Mouse (Mus musculus): ENCODE data around the gene Fbxl8. TPM values are rescaled to one million over a fixed set of nuclear protein-coding genes. Genes with fewer than 3 reads are reported as not detected.

Gene Fbxl8
- polyA plus RNA-seq, 1 experiment from 2014 or later, result 1.4 TPM

GRCm38 (mm10) chr8:105266775-105267174, 2.3 kb downstream of the Fbxl8 start:
- peaks cover 65% of the 10 kb centered on the region for H3K27me3 ChIP-seq (ENCODE audit: control insufficient read depth, insufficient read depth, low read depth, low read length)
- no peak for ATAC-seq (ENCODE audit: low read depth)
- 30% methylated on average over 13 of the region's 13 CpGs for WGBS (ENCODE audit: insufficient replicate concordance)

GRCm38 (mm10) chr8:105268342-105269074, 4.1 kb downstream of the Fbxl8 start:
- no peak for ATAC-seq (ENCODE audit: low read depth)
- H3K4me2 ChIP-seq (ENCODE audit: low read depth, low read length), result peak overlapping the region; percentile 57
- no peaks in the 10 kb centered on the region for H3K9me3 ChIP-seq (replicated peaks; ENCODE audit: control insufficient read depth, low read length)
- H3K4me1 ChIP-seq (ENCODE audit: control insufficient read depth, low read depth, low read length), result peaks cover 29% of the 10 kb centered on the region
- WGBS (ENCODE audit: insufficient replicate concordance), result 5% methylated on average over 65 of the region's 65 CpGs
- H3K27ac ChIP-seq (ENCODE audit: low read length), result no peak overlapping the region
- H3K4me3 ChIP-seq (ENCODE audit: low read depth, low read length), result peak overlapping the region; percentile 35
- H3K36me3 ChIP-seq (ENCODE audit: control insufficient read depth, insufficient read depth), result no peaks in the 10 kb centered on the region
- H3K27me3 ChIP-seq (ENCODE audit: control insufficient read depth, insufficient read depth, low read depth, low read length), result peaks cover 74% of the 10 kb centered on the region
- no peak overlapping the region for H3K9ac ChIP-seq (ENCODE audit: low read depth, low read length)

More at GRCm38 (mm10) chr8:105266775-105267174, 2.3 kb downstream of the Fbxl8 start:
- Histone ChIP-seq H3K36me3 (ENCODE audit: control insufficient read depth, insufficient read depth) (no peaks in the 10 kb centered on the region), H3K9ac (ENCODE audit: low read depth, low read length) (no peak overlapping the region), H3K27ac (ENCODE audit: low read length) (no peak overlapping the region), H3K9me3 (replicated peaks; ENCODE audit: control insufficient read depth, low read length) (no peaks in the 10 kb centered on the region), H3K4me2 (ENCODE audit: low read depth, low read length) (no peak overlapping the region), H3K4me3 (ENCODE audit: low read depth, low read length) (no peak overlapping the region), H3K4me1 (ENCODE audit: control insufficient read depth, low read depth, low read length) (peaks cover 35% of the 10 kb centered on the region)

GRCm38 (mm10) chr8:105269075-105269458, 4.6 kb downstream of the Fbxl8 start:
- H3K27ac ChIP-seq (ENCODE audit: low read length), result no peak overlapping the region
- peaks cover 24% of the 10 kb centered on the region for H3K4me1 ChIP-seq (ENCODE audit: control insufficient read depth, low read depth, low read length)
- H3K4me3 ChIP-seq (ENCODE audit: low read depth, low read length), result peak overlapping the region; percentile 45
- no peak overlapping the region for H3K9ac ChIP-seq (ENCODE audit: low read depth, low read length)
- WGBS (ENCODE audit: insufficient replicate concordance), result 8% methylated on average over 10 of the region's 10 CpGs
- H3K9me3 ChIP-seq (replicated peaks; ENCODE audit: control insufficient read depth, low read length), result no peaks in the 10 kb centered on the region
- ATAC-seq (ENCODE audit: low read depth), result no peak
- H3K36me3 ChIP-seq (ENCODE audit: control insufficient read depth, insufficient read depth), result no peaks in the 10 kb centered on the region
- peak overlapping the region; percentile 57 for H3K4me2 ChIP-seq (ENCODE audit: low read depth, low read length)
- H3K27me3 ChIP-seq (ENCODE audit: control insufficient read depth, insufficient read depth, low read depth, low read length), result peaks cover 79% of the 10 kb centered on the region

- peak; percentile 53 for ATAC-seq (ENCODE audit: low read depth)
- Histone ChIP-seq H3K36me3 (ENCODE audit: control insufficient read depth, insufficient read depth) (no peaks in the 10 kb centered on the region), H3K4me1 (ENCODE audit: control insufficient read depth, low read depth, low read length) (peaks cover 22% of the 10 kb centered on the region), H3K4me2 (ENCODE audit: low read depth, low read length) (peak within 1 kb of the TSS; percentile 57), H3K9me3 (replicated peaks; ENCODE audit: control insufficient read depth, low read length) (no peaks in the 10 kb centered on the region), H3K9ac (ENCODE audit: low read depth, low read length) (no peak within 1 kb of the TSS), H3K4me3 (ENCODE audit: low read depth, low read length) (peak within 1 kb of the TSS; percentile 45), H3K27me3 (ENCODE audit: control insufficient read depth, insufficient read depth, low read depth, low read length) (peaks cover 84% of the 10 kb centered on the region), H3K27ac (ENCODE audit: low read length) (no peak within 1 kb of the TSS)
- under 1% methylated on average over 42 of the region's 42 CpGs for WGBS (ENCODE audit: insufficient replicate concordance)
Observed at GRCm38 (mm10) chr8:105269461-105269947, 5.1 kb downstream of the Fbxl8 start, which contains the start of gene Hsf4. Hsf4 (plus strand) TSS chr8:105269801.

- Histone ChIP-seq H3K4me1 (ENCODE audit: control insufficient read depth, low read depth, low read length) (peaks cover 14% of the 10 kb centered on the region), H3K36me3 (ENCODE audit: control insufficient read depth, insufficient read depth) (no peaks in the 10 kb centered on the region), H3K9ac (ENCODE audit: low read depth, low read length) (no peak overlapping the region), H3K27ac (ENCODE audit: low read length) (no peak overlapping the region), H3K4me2 (ENCODE audit: low read depth, low read length) (peak overlapping the region; percentile 57), H3K27me3 (ENCODE audit: control insufficient read depth, insufficient read depth, low read depth, low read length) (peaks cover 92% of the 10 kb centered on the region), H3K9me3 (replicated peaks; ENCODE audit: control insufficient read depth, low read length) (no peaks in the 10 kb centered on the region), H3K4me3 (ENCODE audit: low read depth, low read length) (no peak overlapping the region; the same call in 1 of the 2 replicates)
- 6% methylated on average over 39 of the region's 39 CpGs for WGBS (ENCODE audit: insufficient replicate concordance)
- ATAC-seq (ENCODE audit: low read depth), result no peak
Observed at GRCm38 (mm10) chr8:105270101-105270915, 5.9 kb downstream of the Fbxl8 start.

DNA sequence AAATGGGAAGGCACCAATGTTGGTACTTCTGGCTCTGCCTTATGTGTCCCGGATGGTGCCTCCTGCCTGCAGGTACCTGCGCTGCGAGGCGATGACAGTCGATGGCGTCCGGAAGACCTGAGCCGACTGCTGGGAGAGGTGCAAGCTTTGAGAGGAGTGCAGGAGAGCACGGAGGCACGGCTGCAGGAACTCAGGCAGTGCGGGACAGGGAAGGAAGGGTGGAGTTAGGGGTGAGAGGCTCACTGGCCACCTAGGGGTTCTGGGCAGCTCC, 6.4 kb downstream of the Fbxl8 start:
- Histone ChIP-seq H3K4me3 (ENCODE audit: low read depth, low read length) (no peak overlapping the region), H3K4me2 (ENCODE audit: low read depth, low read length) (no peak overlapping the region)
- no peak for ATAC-seq (ENCODE audit: low read depth)

DNA sequence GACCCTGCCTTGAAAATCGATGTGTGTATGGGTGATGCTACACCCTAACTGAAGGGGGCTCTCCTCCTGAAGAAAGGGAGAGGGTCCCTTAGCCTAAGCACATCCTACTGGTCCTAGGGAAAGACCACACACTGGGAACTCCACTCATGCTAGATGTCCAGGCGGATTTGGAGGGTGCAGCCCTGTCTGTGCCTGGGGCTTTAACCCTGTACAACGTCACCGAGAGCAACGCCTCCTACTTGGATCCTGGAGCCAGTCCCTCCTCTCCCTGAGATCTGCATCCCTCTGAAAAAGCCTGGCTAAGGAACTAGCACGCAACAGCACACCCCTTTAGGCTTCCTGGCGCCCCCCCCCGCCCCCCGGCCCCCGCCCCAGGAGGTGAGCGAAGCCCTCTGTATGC, 10.9 kb downstream of the Fbxl8 start:
- Histone ChIP-seq H3K9ac (ENCODE audit: low read depth, low read length) (no peak overlapping the region), H3K4me3 (ENCODE audit: low read depth, low read length) (no peak overlapping the region), H3K4me2 (ENCODE audit: low read depth, low read length) (no peak overlapping the region), H3K9me3 (replicated peaks; ENCODE audit: control insufficient read depth, low read length) (no peaks in the 10 kb centered on the region), H3K4me1 (ENCODE audit: control insufficient read depth, low read depth, low read length) (peaks cover 17% of the 10 kb centered on the region), H3K27me3 (ENCODE audit: control insufficient read depth, insufficient read depth, low read depth, low read length) (peaks cover 96% of the 10 kb centered on the region), H3K36me3 (ENCODE audit: control insufficient read depth, insufficient read depth) (no peaks in the 10 kb centered on the region), H3K27ac (ENCODE audit: low read length) (no peak overlapping the region)
- 8% methylated on average over 11 of the region's 11 CpGs for WGBS (ENCODE audit: insufficient replicate concordance)
- ATAC-seq (ENCODE audit: low read depth), result no peak

More for the DNA sequence above, 6.4 kb downstream of the Fbxl8 start:
- peaks cover 14% of the 10 kb centered on the region for H3K4me1 ChIP-seq (ENCODE audit: control insufficient read depth, low read depth, low read length)
- H3K27ac ChIP-seq (ENCODE audit: low read length), result no peak overlapping the region
- H3K36me3 ChIP-seq (ENCODE audit: control insufficient read depth, insufficient read depth), result no peaks in the 10 kb centered on the region
- no peak overlapping the region for H3K9ac ChIP-seq (ENCODE audit: low read depth, low read length)
- WGBS (ENCODE audit: insufficient replicate concordance), result 5% methylated on average over 11 of the region's 11 CpGs
- peaks cover 97% of the 10 kb centered on the region for H3K27me3 ChIP-seq (ENCODE audit: control insufficient read depth, insufficient read depth, low read depth, low read length)
- no peaks in the 10 kb centered on the region for H3K9me3 ChIP-seq (replicated peaks; ENCODE audit: control insufficient read depth, low read length)

- ATAC-seq (ENCODE audit: low read depth), result no peak
- Histone ChIP-seq H3K9ac (ENCODE audit: low read depth, low read length) (no peak within 1 kb of the TSS), H3K27me3 (ENCODE audit: control insufficient read depth, insufficient read depth, low read depth, low read length) (peaks cover 94% of the 10 kb centered on the region), H3K9me3 (replicated peaks; ENCODE audit: control insufficient read depth, low read length) (no peaks in the 10 kb centered on the region), H3K4me2 (ENCODE audit: low read depth, low read length) (peak within 1 kb of the TSS; percentile 51), H3K4me3 (ENCODE audit: low read depth, low read length) (peak within 1 kb of the TSS; percentile 40), H3K4me1 (ENCODE audit: control insufficient read depth, low read depth, low read length) (peaks cover 15% of the 10 kb centered on the region), H3K27ac (ENCODE audit: low read length) (no peak within 1 kb of the TSS), H3K36me3 (ENCODE audit: control insufficient read depth, insufficient read depth) (no peaks in the 10 kb centered on the region)
- WGBS (ENCODE audit: insufficient replicate concordance), result 7% methylated on average over 10 of the region's 10 CpGs
Observed at GRCm38 (mm10) chr8:105275840-105276239, 11.4 kb downstream of the Fbxl8 start, which contains the start of gene Nol3. Nol3 (plus strand) TSS chr8:105276140.
